Mouse (Mus musculus) 416B (cell line): ENCODE data around the gene Fam173a.
"Not testable (repeated sequence)": the region's sequence is repeated elsewhere in the genome, so short reads cannot be mapped to it uniquely, and the experiment has no call there.

Source experiments
- DNase-seq: peaks from one replicate; pipeline ENCODE4 v3.0.0; 2011; ENCODE audit warnings: low read depth

Fam173a gene

GRCm38 (mm10) chr17:25760148-25760547 is 32.6 kb downstream of the Fam173a start:
- DNase-seq = no peak

GRCm38 (mm10) chr17:25757691-25758090 is 35.0 kb downstream of the Fam173a start:
- no peak for DNase-seq

- no peak for DNase-seq
Observed at GRCm38 (mm10) chr17:25756378-25757242, 36.1 kb downstream of the Fam173a start.

GRCm38 (mm10) chr17:25755627-25756377 is 36.9 kb downstream of the Fam173a start:
- DNase-seq = no peak

- no peak for DNase-seq
Observed at GRCm38 (mm10) chr17:25755086-25755485, 37.6 kb downstream of the Fam173a start.

GRCm38 (mm10) chr17:25754241-25754640 is 38.5 kb downstream of the Fam173a start, which contains the start of gene Msln:
Gene Msln (minus strand): TSS chr17:25754378.
- no peak for DNase-seq

GRCm38 (mm10) chr17:25751446-25751845 is 41.3 kb downstream of the Fam173a start:
- DNase-seq = peak; percentile 26

GRCm38 (mm10) chr17:25749314-25749713 is 43.4 kb downstream of the Fam173a start:
- no peak for DNase-seq

GRCm38 (mm10) chr17:25748238-25748637 is 44.5 kb downstream of the Fam173a start:
- DNase-seq = no peak

GRCm38 (mm10) chr17:25744311-25744710 is 48.4 kb downstream of the Fam173a start:
- no peak for DNase-seq

GRCm38 (mm10) chr17:25743831-25744230 is 48.9 kb downstream of the Fam173a start:
- peak; percentile 89 for DNase-seq

GRCm38 (mm10) chr17:25741471-25741870 is 51.2 kb downstream of the Fam173a start:
- not testable (repeated sequence) for DNase-seq
